Mouse (Mus musculus): ENCODE measurements around the gene Ifit1bl1.

- no peak for TF ChIP-seq CTCF (IDR thresholded peaks at IDR 0.05; ENCODE audit: low read depth)
- no peak for TF ChIP-seq EP300 (optimal IDR thresholded peaks at IDR 0.05)
Measured at GRCm38 (mm10) chr19:34642616-34643015, 40.9 kb upstream of the Ifit1bl1 start.
